Mouse (Mus musculus): ENCODE data around the gene Psmd9.

- TF ChIP-seq CTCF (IDR thresholded peaks at IDR 0.05; ENCODE audit: low read depth, low read length) (no peak), POLR2A (IDR thresholded peaks at IDR 0.05; ENCODE audit: extremely low read depth, insufficient read depth, low read length) (no peak)
These were observed 23.5 kb downstream of the Psmd9 start for GRCm38 (mm10) chr5:123192606-123193150.

Data from liver, adult 2 months (tissue).